Mouse (Mus musculus) gastrocnemius, postnatal 4 days (tissue): ENCODE results near the gene Cntn5. TPM values are rescaled to one million over a fixed set of nuclear protein-coding genes. Genes with fewer than 3 reads are reported as not detected.
"Not testable (repeated sequence)": the region's sequence is repeated elsewhere in the genome, so short reads cannot be mapped to it uniquely, and the experiment has no call there.

Experiments
- DNase-seq, 2 experiments: peaks; one replicate each; pipeline ENCODE4 v3.0.0; 2021 to 2022; ENCODE audit warnings: low spot score in 2 of 2, mixed read lengths in 2 of 2
- total RNA-seq, 2 experiments: library from RNA; stranded (reverse); gene quantifications; 2 replicates each; pipeline ENCODE4 v1.2.3; 2021

Cntn5 gene
- total RNA-seq, 2 experiments from 2014 or later, result not detected

- no peak for DNase-seq
Measured at GRCm38 (mm10) chr9:10657144-10657748, 247.3 kb downstream of the Cntn5 start.

GRCm38 (mm10) chr9:10650632-10651031 lies 253.9 kb downstream of the Cntn5 start:
- no peak for DNase-seq

GRCm38 (mm10) chr9:10645951-10646350 lies 258.6 kb downstream of the Cntn5 start:
- DNase-seq, result no peak

GRCm38 (mm10) chr9:10645045-10645830 lies 259.3 kb downstream of the Cntn5 start:
- DNase-seq, result no peak

- DNase-seq, result no peak
Measured at GRCm38 (mm10) chr9:10618036-10618435, 286.5 kb downstream of the Cntn5 start.

GRCm38 (mm10) chr9:10575346-10576241 lies 329.0 kb downstream of the Cntn5 start:
- no peak for DNase-seq

GRCm38 (mm10) chr9:10569830-10570229 lies 334.7 kb downstream of the Cntn5 start:
- DNase-seq, result no peak

GRCm38 (mm10) chr9:10540877-10541276 lies 363.7 kb downstream of the Cntn5 start:
- not testable (repeated sequence) for DNase-seq

- no peak for DNase-seq
Measured at GRCm38 (mm10) chr9:10532248-10532647, 372.3 kb downstream of the Cntn5 start.

- no peak for DNase-seq
Measured at GRCm38 (mm10) chr9:10531087-10531486, 373.5 kb downstream of the Cntn5 start.

GRCm38 (mm10) chr9:10529528-10529927 lies 375.0 kb downstream of the Cntn5 start:
- DNase-seq, result no peak

- DNase-seq, result no peak
Measured at GRCm38 (mm10) chr9:10529113-10529512, 375.5 kb downstream of the Cntn5 start.

- DNase-seq, result no peak
Measured at GRCm38 (mm10) chr9:10528692-10529091, 375.9 kb downstream of the Cntn5 start.

GRCm38 (mm10) chr9:10525915-10526667 lies 378.5 kb downstream of the Cntn5 start:
- no peak for DNase-seq

- no peak for DNase-seq
Measured at GRCm38 (mm10) chr9:10522604-10523003, 382.0 kb downstream of the Cntn5 start.

GRCm38 (mm10) chr9:10521054-10521453 lies 383.5 kb downstream of the Cntn5 start:
- DNase-seq, result no peak

- no peak for DNase-seq
Measured at GRCm38 (mm10) chr9:10492243-10492642, 412.3 kb downstream of the Cntn5 start.

GRCm38 (mm10) chr9:10471484-10472125 lies 433.0 kb downstream of the Cntn5 start:
- DNase-seq, result no peak

GRCm38 (mm10) chr9:10464758-10465157 lies 439.8 kb downstream of the Cntn5 start:
- no peak for DNase-seq

GRCm38 (mm10) chr9:10457900-10458299 lies 446.7 kb downstream of the Cntn5 start:
- DNase-seq, result no peak
